Mouse (Mus musculus): ENCODE results near the gene Fbrs. TPM values are rescaled to one million over a fixed set of nuclear protein-coding genes. Genes with fewer than 3 reads are reported as not detected.

Fbrs gene
- polyA plus RNA-seq, 1 experiment from 2014 or later, result 12.7 TPM

DNA sequence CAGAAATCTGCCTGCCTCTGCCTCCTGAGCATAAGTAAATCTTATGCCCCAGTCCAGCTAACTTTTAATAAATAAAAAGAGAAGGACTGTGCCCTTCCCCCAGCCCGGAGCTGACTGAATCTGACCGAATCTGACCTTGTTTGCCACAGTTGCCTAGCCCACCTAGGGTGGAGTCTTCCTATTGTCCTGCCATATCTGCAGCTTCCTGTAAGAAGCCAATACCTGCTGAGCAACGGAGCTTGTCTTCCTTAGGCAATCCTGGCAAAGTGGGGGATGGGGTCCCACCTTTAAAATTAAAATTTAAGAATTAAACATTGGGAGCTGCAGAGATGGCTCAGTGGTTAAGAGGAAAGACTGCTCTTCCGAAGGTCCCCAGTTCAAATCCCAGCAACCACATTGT is 12.4 kb upstream of the Fbrs start:
- no peak overlapping the region for H3K4me2 ChIP-seq (replicated peaks)
- 96% methylated on average over 4 of the region's 4 CpGs for WGBS
- peaks cover 11% of the 10 kb centered on the region for H3K4me1 ChIP-seq
- H3K4me3 ChIP-seq, result no peak overlapping the region
- no peaks in the 10 kb centered on the region for H3K9me3 ChIP-seq
- ATAC-seq (replicated peaks), result no peak
- H3K36me3 ChIP-seq, result peaks cover 21% of the 10 kb centered on the region
- no peak overlapping the region for H3K27ac ChIP-seq (replicated peaks)
- H3K9ac ChIP-seq (replicated peaks), result no peak overlapping the region
- no peaks in the 10 kb centered on the region for H3K27me3 ChIP-seq

DNA sequence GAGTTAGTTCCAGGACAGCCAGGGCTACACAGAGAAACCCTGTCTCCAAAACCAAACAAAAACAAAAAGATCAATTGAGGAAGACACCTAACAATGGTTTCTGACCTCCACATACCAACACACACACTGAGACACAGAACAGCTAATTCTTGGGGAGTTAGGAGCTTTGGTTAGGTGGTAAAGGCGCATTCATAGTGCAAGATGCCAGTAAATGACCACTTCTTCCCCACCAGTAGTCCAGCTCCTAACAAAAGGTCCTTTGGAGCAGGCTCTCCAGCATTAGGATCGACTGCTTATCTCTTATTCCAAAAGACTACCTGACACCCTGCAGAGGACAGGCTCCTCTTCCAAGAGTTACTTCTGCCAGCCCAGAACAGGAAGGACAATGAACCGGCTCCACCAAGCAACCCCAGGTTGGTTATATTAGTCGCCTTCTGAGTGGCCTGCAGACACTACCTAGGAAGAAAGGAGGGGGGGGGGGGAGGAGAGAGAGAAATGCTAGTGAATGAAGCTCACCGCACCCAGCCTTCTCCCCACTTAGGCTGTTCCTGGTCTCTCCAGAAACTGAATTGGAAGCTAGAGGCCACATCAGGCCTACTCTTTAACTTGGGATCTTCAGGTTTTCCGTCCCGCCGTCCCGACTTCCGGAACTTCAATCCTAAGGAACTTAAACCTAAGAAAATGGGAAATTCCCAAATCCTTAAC is 8.8 kb upstream of the Fbrs start:
- Histone ChIP-seq H3K9me3 (no peaks in the 10 kb centered on the region), H3K4me2 (replicated peaks) (peak overlapping the region; percentile 83), H3K9ac (replicated peaks) (peak overlapping the region; percentile 98), H3K4me3 (peak overlapping the region; percentile 97), H3K27me3 (no peaks in the 10 kb centered on the region), H3K4me1 (peaks cover 21% of the 10 kb centered on the region), H3K27ac (replicated peaks) (peak overlapping the region; percentile 99), H3K36me3 (peaks cover 31% of the 10 kb centered on the region)
- 8% methylated on average over 10 of the region's 10 CpGs for WGBS
- ATAC-seq (replicated peaks), result peak; percentile 16; the same call in 1 of the 2 replicates

DNA sequence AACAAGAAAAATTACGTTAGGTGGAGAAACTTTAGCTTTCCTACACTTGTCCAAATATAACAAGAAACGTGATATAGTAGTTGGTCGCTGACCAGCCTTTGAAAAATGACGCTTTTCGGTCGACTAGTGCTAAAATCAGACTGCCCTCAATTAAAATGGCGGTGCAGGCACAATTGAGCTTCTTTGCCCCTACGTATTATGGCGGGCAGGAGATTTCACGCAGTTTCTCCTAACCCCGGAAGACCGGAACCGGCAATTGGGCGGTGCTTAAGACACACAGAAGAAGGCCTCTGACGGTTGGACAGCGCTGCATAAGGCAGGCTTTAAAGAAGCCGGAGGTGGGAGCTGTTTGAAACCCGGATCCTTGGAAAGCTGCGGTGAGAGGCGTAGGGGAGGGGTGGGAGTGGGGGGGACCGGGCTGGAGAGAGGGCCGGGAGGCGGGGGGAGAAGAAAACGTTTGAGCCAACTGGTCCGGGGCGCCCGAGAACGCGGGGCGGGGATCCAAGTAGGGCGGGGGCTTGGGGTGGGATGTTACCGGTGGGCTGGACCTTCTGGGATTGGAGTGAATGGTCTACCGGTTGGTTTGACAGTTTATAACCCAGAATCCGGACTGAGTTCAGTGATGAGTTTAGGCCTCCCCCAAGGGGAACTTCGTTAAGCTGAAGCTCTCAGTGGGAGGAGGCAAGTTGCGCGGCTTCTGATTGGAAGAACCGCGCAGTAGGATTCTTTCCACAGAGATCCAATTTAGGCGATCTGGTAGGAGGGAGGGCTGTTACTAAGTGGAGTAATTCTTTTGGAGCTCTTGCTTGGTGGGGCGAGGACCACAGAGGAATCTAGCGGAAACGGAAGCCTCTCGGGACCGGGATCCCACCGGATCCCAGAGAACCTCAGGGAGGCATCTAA is 8.0 kb upstream of the Fbrs start:
- peak overlapping the region; percentile 83 for H3K4me2 ChIP-seq (replicated peaks)
- H3K9ac ChIP-seq (replicated peaks), result peak overlapping the region; percentile 98
- WGBS, result under 1% methylated on average over 45 of the region's 46 CpGs
- peak overlapping the region; percentile 97 for H3K4me3 ChIP-seq
- peak; percentile 96 for ATAC-seq (replicated peaks)
- peaks cover 37% of the 10 kb centered on the region for H3K36me3 ChIP-seq
- no peaks in the 10 kb centered on the region for H3K9me3 ChIP-seq
- peak overlapping the region; percentile 99 for H3K27ac ChIP-seq (replicated peaks)
- no peaks in the 10 kb centered on the region for H3K27me3 ChIP-seq
- H3K4me1 ChIP-seq, result peaks cover 21% of the 10 kb centered on the region

DNA sequence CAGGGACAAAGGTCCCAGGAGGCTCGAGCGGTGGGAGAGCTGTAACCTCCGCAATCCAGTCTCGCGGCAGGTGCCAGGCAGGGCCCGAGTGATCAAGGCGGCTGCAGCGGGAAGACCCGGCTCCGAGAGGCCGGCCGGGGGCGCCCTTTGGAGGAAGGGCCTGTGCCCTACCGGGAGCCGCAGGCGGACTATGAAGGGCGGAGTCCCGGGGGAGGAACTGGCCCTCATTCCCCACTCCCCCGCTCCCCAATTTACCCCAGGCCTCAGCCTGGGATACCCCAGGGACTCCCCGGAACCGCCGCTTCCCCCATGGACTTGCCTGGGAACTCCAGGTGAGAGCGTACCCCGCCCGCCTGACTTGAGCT is 7.4 kb upstream of the Fbrs start:
- Histone ChIP-seq H3K36me3 (peaks cover 40% of the 10 kb centered on the region), H3K9ac (replicated peaks) (peak overlapping the region; percentile 98), H3K4me2 (replicated peaks) (peak overlapping the region; percentile 83), H3K27me3 (no peaks in the 10 kb centered on the region), H3K27ac (replicated peaks) (peak overlapping the region; percentile 99), H3K4me3 (peak overlapping the region; percentile 97), H3K4me1 (peaks cover 24% of the 10 kb centered on the region), H3K9me3 (no peaks in the 10 kb centered on the region)
- ATAC-seq (replicated peaks), result no peak; the same call in none of the 2 replicates
- WGBS, result under 1% methylated on average over 24 of the region's 25 CpGs

DNA sequence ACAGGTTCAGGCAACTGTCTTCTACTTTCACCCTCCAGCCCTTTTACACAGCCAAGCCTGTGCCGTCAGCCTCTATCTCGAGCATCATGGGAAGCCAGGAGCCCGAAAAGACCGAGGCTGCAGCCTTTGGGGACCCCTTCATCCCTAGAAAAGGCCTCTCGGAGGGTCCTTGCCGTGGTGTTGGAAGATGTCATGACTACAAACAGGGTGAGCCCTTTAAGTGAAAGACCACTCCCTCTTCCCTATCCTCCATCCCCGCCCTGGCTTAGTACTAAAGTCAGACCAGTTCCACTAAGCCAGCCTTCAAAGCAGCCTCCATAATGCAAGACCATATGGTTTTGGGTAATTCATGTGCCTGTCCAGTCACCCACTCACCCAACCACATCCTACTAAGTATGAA is 6.9 kb upstream of the Fbrs start:
- peak overlapping the region; percentile 99 for H3K27ac ChIP-seq (replicated peaks)
- H3K36me3 ChIP-seq, result peaks cover 41% of the 10 kb centered on the region
- peak; percentile 3; the same call in 1 of the 2 replicates for ATAC-seq (replicated peaks)

DNA sequence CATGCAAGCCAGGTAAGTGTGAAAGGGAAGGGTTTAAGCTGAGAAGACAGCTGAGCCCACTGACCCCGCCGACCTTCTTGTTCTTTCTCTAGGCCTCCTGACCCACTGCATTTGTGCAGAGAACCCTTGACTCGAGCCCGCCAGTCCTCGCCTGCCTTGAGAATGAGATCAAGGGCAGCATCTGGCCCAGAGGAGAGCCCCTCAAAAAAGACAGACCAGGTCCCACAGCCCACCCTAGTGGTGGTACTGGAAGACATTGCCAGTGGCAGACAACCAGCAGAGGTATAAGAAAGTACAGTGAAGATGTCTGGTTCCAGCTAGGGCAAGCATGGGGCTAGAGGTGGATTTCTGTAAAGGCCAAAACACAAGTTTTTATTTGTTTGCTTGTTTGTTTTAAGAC is 5.3 kb upstream of the Fbrs start:
- 75% methylated on average over 5 of the region's 5 CpGs for WGBS
- H3K27ac ChIP-seq (replicated peaks), result no peak overlapping the region

More for the DNA sequence above, 6.9 kb upstream of the Fbrs start:
- H3K27me3 ChIP-seq, result no peaks in the 10 kb centered on the region
- peak overlapping the region; percentile 98 for H3K9ac ChIP-seq (replicated peaks)
- no peaks in the 10 kb centered on the region for H3K9me3 ChIP-seq
- under 1% methylated on average over 7 of the region's 7 CpGs for WGBS
- H3K4me3 ChIP-seq, result peak overlapping the region; percentile 97
- H3K4me2 ChIP-seq (replicated peaks), result peak overlapping the region; percentile 83
- peaks cover 28% of the 10 kb centered on the region for H3K4me1 ChIP-seq

DNA sequence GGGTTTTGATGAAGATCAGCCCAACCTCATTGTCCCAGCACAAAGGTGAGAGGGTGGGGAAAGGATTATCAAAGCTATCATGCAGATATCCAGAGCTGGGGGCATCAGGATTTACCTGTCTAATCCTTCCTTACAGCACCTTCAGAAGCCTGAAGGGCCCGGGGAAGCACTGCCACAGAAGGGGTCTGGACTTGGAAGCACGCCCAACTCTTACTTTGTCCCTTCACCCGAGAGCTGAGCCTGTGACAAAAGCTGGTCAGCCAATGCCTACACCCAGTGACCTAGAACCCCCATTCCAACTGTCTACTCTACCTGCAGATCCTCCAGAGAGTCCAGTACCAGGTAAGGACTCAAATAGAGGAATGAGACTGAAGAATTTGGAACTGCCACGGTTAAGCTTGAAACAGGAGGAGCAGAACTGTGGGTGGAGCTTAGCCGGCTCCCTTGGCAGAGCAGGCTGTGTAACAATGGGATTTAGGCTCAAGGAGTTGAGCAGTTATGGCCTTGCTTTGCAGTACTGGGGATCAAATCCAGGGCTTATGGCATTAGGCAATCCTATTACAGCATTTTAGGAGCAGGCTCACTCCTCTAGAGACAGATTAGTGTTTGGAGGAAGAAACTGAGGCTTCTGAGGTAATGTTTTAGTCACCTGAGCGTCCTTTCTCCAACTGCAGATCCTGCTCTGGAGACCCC is 4.5 kb upstream of the Fbrs start:
- no peak for ATAC-seq (replicated peaks)
- WGBS, result 70% methylated on average over 6 of the region's 6 CpGs
- H3K27ac ChIP-seq (replicated peaks), result no peak overlapping the region
- H3K4me2 ChIP-seq (replicated peaks), result no peak overlapping the region
- no peak overlapping the region for H3K4me3 ChIP-seq
- peaks cover 33% of the 10 kb centered on the region for H3K36me3 ChIP-seq
- no peak overlapping the region for H3K9ac ChIP-seq (replicated peaks)
- H3K4me1 ChIP-seq, result peaks cover 31% of the 10 kb centered on the region
- H3K27me3 ChIP-seq, result no peaks in the 10 kb centered on the region
- H3K9me3 ChIP-seq, result no peaks in the 10 kb centered on the region

More for the DNA sequence above, 5.3 kb upstream of the Fbrs start:
- H3K9ac ChIP-seq (replicated peaks), result no peak overlapping the region
- peaks cover 33% of the 10 kb centered on the region for H3K36me3 ChIP-seq
- no peak overlapping the region for H3K4me3 ChIP-seq
- H3K4me1 ChIP-seq, result peaks cover 34% of the 10 kb centered on the region
- H3K4me2 ChIP-seq (replicated peaks), result no peak overlapping the region
- no peaks in the 10 kb centered on the region for H3K27me3 ChIP-seq
- H3K9me3 ChIP-seq, result no peaks in the 10 kb centered on the region
- no peak for ATAC-seq (replicated peaks)

DNA sequence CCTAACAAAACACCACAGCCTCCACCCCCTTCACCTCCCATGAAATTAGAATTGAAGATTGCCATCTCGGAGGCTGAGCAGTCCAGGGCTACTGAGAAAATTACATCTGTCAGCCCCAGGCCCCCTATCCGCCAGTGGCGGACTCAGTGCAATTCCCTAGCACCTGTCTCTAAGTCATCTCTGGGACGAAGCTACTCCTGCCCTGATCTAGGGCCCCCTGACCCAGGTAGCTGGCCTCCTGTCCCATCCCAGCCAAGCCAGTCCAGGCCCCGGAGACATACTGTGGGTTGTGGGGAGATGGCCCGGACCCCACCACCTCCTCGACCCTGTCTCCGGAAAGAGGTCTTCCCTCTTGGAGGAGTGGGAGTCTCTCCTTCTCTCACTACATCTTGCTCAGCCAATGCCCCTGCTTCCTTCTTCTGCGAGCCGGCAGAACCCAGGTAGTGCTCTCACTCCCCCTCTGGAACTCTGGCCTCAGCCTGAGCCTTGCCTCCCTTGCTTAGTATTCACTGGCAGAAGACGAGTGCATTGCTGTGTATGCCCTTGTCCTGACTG is 3.7 kb upstream of the Fbrs start:
- ATAC-seq (replicated peaks), result no peak
- H3K9ac ChIP-seq (replicated peaks), result no peak overlapping the region
- WGBS, result 94% methylated on average over 11 of the region's 11 CpGs

DNA sequence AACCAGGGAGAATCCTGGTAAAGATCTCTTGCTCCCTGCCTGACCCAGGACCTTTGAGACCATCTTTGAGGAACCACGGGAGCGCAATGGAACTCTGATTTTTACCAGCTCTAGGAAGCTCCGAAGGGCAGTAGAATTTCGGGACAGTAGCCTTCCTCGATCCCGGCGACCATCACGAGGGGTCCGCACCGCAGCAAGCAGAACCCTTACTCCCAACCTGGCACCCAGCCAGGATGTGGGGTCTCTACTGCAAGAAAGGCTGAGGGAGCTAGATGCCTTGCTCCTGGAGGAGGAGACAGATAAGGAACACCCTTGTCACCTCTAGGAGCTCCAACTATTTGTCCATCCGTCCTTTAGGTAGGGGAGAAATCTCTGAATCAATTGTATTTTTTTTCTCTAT is 2.7 kb upstream of the Fbrs start:
- no peak for ATAC-seq (replicated peaks)
- H3K9me3 ChIP-seq, result no peaks in the 10 kb centered on the region
- H3K27me3 ChIP-seq, result no peaks in the 10 kb centered on the region

More for the DNA sequence above, 3.7 kb upstream of the Fbrs start:
- no peaks in the 10 kb centered on the region for H3K9me3 ChIP-seq
- H3K27me3 ChIP-seq, result no peaks in the 10 kb centered on the region
- H3K36me3 ChIP-seq, result peaks cover 33% of the 10 kb centered on the region
- H3K4me2 ChIP-seq (replicated peaks), result no peak overlapping the region
- H3K4me1 ChIP-seq, result peaks cover 31% of the 10 kb centered on the region
- no peak overlapping the region for H3K4me3 ChIP-seq
- H3K27ac ChIP-seq (replicated peaks), result no peak overlapping the region

DNA sequence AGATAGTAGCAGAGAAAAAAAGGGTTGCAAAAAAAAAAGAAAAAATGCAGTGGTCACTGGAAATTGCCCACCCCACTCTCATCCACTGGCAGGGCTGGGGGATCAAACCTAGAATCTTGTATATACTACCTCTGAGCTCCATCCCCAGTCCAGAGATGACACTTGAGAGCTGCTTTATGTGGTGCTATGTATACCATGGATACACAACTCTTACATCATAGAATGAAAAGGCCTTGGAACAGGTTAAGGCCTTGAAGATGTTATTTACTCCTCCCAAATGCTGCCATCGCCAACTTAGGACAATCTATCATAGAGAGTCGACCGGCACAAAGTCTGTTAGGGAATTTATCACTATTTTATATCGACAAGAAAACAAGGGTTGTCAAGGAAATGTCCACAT is 2.1 kb upstream of the Fbrs start:
- Histone ChIP-seq H3K9ac (replicated peaks) (no peak overlapping the region), H3K4me2 (replicated peaks) (peak overlapping the region; percentile 87), H3K9me3 (no peaks in the 10 kb centered on the region), H3K27ac (replicated peaks) (peak overlapping the region; percentile 99), H3K27me3 (no peaks in the 10 kb centered on the region), H3K36me3 (peaks cover 38% of the 10 kb centered on the region), H3K4me1 (peaks cover 42% of the 10 kb centered on the region), H3K4me3 (peak overlapping the region; percentile 80)
- ATAC-seq (replicated peaks), result no peak
- WGBS, result 83% methylated on average over 4 of the region's 4 CpGs

More for the DNA sequence above, 2.7 kb upstream of the Fbrs start:
- Histone ChIP-seq H3K4me3 (no peak overlapping the region), H3K36me3 (peaks cover 38% of the 10 kb centered on the region), H3K4me1 (peaks cover 41% of the 10 kb centered on the region), H3K27ac (replicated peaks) (no peak overlapping the region), H3K9ac (replicated peaks) (no peak overlapping the region), H3K4me2 (replicated peaks) (no peak overlapping the region)
- WGBS, result 94% methylated on average over 11 of the region's 11 CpGs

DNA sequence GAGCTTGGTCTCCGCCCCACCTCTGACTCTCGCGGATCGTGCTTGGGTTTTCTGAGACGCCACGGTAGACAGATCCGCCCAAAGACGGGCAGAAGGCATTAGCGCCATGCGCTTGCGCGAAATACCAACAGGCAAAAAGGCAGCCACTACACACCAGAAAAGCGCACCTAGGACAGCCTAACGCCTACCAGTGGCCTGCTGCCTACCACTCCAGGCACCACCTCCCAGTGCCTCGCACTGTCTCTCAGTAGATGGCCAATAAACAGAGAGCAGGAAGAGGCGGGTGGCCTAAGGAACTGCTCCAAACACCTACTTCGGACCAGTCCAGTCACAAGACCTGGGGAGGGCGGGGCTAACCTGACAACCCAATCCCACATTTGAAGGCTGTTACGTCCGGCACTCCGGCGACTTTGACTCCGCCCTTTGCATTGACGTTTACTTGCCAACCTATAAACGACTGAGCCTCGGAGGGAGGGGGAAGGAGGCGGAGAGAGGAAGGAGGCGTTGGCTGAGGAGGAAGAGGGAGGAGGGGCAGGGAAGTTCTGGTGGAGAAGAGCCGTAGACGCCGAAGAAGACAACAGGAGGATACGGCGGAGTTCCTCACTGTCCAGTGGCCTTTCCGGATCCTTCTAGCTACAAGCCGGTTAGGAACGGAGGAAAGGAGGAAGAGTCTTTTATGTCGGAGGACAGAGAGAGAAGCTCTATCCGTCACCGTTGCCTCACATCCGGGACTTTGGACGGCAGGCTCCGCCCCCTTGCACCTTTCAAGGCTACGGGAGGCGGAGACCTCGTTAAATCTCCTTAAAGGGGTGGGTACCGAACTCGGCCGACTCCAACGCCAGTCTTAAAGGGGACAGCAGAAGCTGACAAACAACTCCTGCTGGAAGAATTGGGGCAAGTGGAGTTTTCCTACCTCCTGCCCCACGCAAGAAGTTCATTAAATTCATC is 1.0 kb upstream of the Fbrs start:
- H3K4me3 ChIP-seq, result peak overlapping the region; percentile 80
- H3K27me3 ChIP-seq, result no peaks in the 10 kb centered on the region
- H3K9ac ChIP-seq (replicated peaks), result peak overlapping the region; percentile 92
- H3K27ac ChIP-seq (replicated peaks), result peak overlapping the region; percentile 99
- no peaks in the 10 kb centered on the region for H3K9me3 ChIP-seq
- peaks cover 49% of the 10 kb centered on the region for H3K36me3 ChIP-seq
- peak; percentile 92 for ATAC-seq (replicated peaks)
- H3K4me1 ChIP-seq, result peaks cover 33% of the 10 kb centered on the region
- under 1% methylated on average over 50 of the region's 50 CpGs for WGBS
- peak overlapping the region; percentile 87 for H3K4me2 ChIP-seq (replicated peaks)
